Mouse (Mus musculus): Measurements from ENCODE around the gene Lgi4. TPM values are rescaled to one million over a fixed set of nuclear protein-coding genes. Genes with fewer than 3 reads are reported as not detected.

Lgi4 gene
- polyA plus RNA-seq, 1 experiment from 2014 or later, result 0.20 TPM

GRCm38 (mm10) chr7:31057730-31058129 is 1.4 kb upstream of the Lgi4 start:
- H3K27me3 ChIP-seq (replicated peaks; ENCODE audit: insufficient read depth, low read length), result peaks cover 4% of the 10 kb centered on the region
- whole genome bisulfite sequencing, result 67% methylated on average over 5 of the region's 5 CpGs

GRCm38 (mm10) chr7:31058211-31058610 is 931 bp upstream of the Lgi4 start:
- DNase-seq (ENCODE audit: low spot score) (no peak), ATAC-seq (no peak)
- Histone ChIP-seq H3K4me3 (ENCODE audit: low read depth, low read length) (no peak overlapping the region), H3K27ac (ENCODE audit: low read length) (no peak overlapping the region), H3K4me1 (ENCODE audit: insufficient read depth, low read depth, low read length) (no peaks in the 10 kb centered on the region), H3K27me3 (replicated peaks; ENCODE audit: insufficient read depth, low read length) (no peaks in the 10 kb centered on the region; the same call in 1 of the 2 replicates), H3K36me3 (ENCODE audit: insufficient read depth, low read length) (no peaks in the 10 kb centered on the region), H3K4me2 (replicated peaks; ENCODE audit: low read depth, low read length) (no peak overlapping the region), H3K9me3 (ENCODE audit: low read length) (no peaks in the 10 kb centered on the region), H3K9ac (replicated peaks; ENCODE audit: low read depth) (no peak overlapping the region)
- 82% methylated on average over 6 of the region's 6 CpGs for WGBS
- TF ChIP-seq EP300 (IDR thresholded peaks at IDR 0.05) (no peak), CTCF (IDR thresholded peaks at IDR 0.05) (no peak)

More at GRCm38 (mm10) chr7:31057730-31058129, 1.4 kb upstream of the Lgi4 start:
- H3K9ac ChIP-seq (replicated peaks; ENCODE audit: low read depth), result no peak overlapping the region
- no peak for DNase-seq (ENCODE audit: low spot score)
- no peak overlapping the region for H3K4me2 ChIP-seq (replicated peaks; ENCODE audit: low read depth, low read length)
- no peak for ATAC-seq
- no peaks in the 10 kb centered on the region for H3K9me3 ChIP-seq (ENCODE audit: low read length)
- H3K36me3 ChIP-seq (ENCODE audit: insufficient read depth, low read length), result no peaks in the 10 kb centered on the region
- no peaks in the 10 kb centered on the region for H3K4me1 ChIP-seq (ENCODE audit: insufficient read depth, low read depth, low read length)
- TF ChIP-seq EP300 (IDR thresholded peaks at IDR 0.05) (no peak), CTCF (IDR thresholded peaks at IDR 0.05) (no peak)
- no peak overlapping the region for H3K27ac ChIP-seq (ENCODE audit: low read length)
- H3K4me3 ChIP-seq (ENCODE audit: low read depth, low read length), result no peak overlapping the region

- Histone ChIP-seq H3K36me3 (ENCODE audit: insufficient read depth, low read length) (no peaks in the 10 kb centered on the region), H3K27ac (ENCODE audit: low read length) (no peak overlapping the region), H3K4me2 (replicated peaks; ENCODE audit: low read depth, low read length) (no peak overlapping the region), H3K4me3 (ENCODE audit: low read depth, low read length) (no peak overlapping the region), H3K4me1 (ENCODE audit: insufficient read depth, low read depth, low read length) (no peaks in the 10 kb centered on the region), H3K9me3 (ENCODE audit: low read length) (no peaks in the 10 kb centered on the region), H3K27me3 (replicated peaks; ENCODE audit: insufficient read depth, low read length) (no peaks in the 10 kb centered on the region), H3K9ac (replicated peaks; ENCODE audit: low read depth) (no peak overlapping the region)
- TF ChIP-seq EP300 (IDR thresholded peaks at IDR 0.05), result no peak
- TF ChIP-seq CTCF (IDR thresholded peaks at IDR 0.05), result no peak
- DNase-seq (ENCODE audit: low spot score) (no peak), ATAC-seq (no peak)
- WGBS, result 73% methylated on average over 11 of the region's 11 CpGs
Measured at GRCm38 (mm10) chr7:31059919-31060620, 928 bp downstream of the Lgi4 start.

- no peaks in the 10 kb centered on the region for H3K9me3 ChIP-seq (ENCODE audit: low read length)
- no peak for ATAC-seq
- H3K27me3 ChIP-seq (replicated peaks; ENCODE audit: insufficient read depth, low read length), result no peaks in the 10 kb centered on the region
- no peak for DNase-seq (ENCODE audit: low spot score)
- no peak overlapping the region for H3K4me2 ChIP-seq (replicated peaks; ENCODE audit: low read depth, low read length)
- no peak for TF ChIP-seq EP300 (IDR thresholded peaks at IDR 0.05)
- no peak for TF ChIP-seq CTCF (IDR thresholded peaks at IDR 0.05)
- H3K9ac ChIP-seq (replicated peaks; ENCODE audit: low read depth), result no peak overlapping the region
- H3K4me3 ChIP-seq (ENCODE audit: low read depth, low read length), result no peak overlapping the region
- 90% methylated on average over 7 of the region's 7 CpGs for WGBS
- H3K27ac ChIP-seq (ENCODE audit: low read length), result no peak overlapping the region
- no peaks in the 10 kb centered on the region for H3K36me3 ChIP-seq (ENCODE audit: insufficient read depth, low read length)
- no peaks in the 10 kb centered on the region for H3K4me1 ChIP-seq (ENCODE audit: insufficient read depth, low read depth, low read length)
Measured at GRCm38 (mm10) chr7:31060621-31061010, 1.5 kb downstream of the Lgi4 start.

- TF ChIP-seq CTCF (IDR thresholded peaks at IDR 0.05) (no peak), EP300 (IDR thresholded peaks at IDR 0.05) (no peak)
- Histone ChIP-seq H3K4me1 (ENCODE audit: insufficient read depth, low read depth, low read length) (no peaks in the 10 kb centered on the region), H3K4me2 (replicated peaks; ENCODE audit: low read depth, low read length) (no peak overlapping the region), H3K36me3 (ENCODE audit: insufficient read depth, low read length) (no peaks in the 10 kb centered on the region), H3K27me3 (replicated peaks; ENCODE audit: insufficient read depth, low read length) (no peaks in the 10 kb centered on the region), H3K27ac (ENCODE audit: low read length) (no peak overlapping the region), H3K9me3 (ENCODE audit: low read length) (no peaks in the 10 kb centered on the region), H3K9ac (replicated peaks; ENCODE audit: low read depth) (no peak overlapping the region), H3K4me3 (ENCODE audit: low read depth, low read length) (no peak overlapping the region)
- DNase-seq (ENCODE audit: low spot score) (no peak), ATAC-seq (no peak)
- 77% methylated on average over 12 of the region's 12 CpGs for WGBS
Measured at GRCm38 (mm10) chr7:31063074-31063560, 4.0 kb downstream of the Lgi4 start.

GRCm38 (mm10) chr7:31067836-31068235 is 8.7 kb downstream of the Lgi4 start:
- H3K4me1 ChIP-seq (ENCODE audit: insufficient read depth, low read depth, low read length), result no peaks in the 10 kb centered on the region
- no peaks in the 10 kb centered on the region for H3K27me3 ChIP-seq (replicated peaks; ENCODE audit: insufficient read depth, low read length)
- H3K4me3 ChIP-seq (ENCODE audit: low read depth, low read length), result no peak overlapping the region
- WGBS, result 32% methylated on average over 5 of the region's 5 CpGs
- no peak overlapping the region for H3K4me2 ChIP-seq (replicated peaks; ENCODE audit: low read depth, low read length)
- H3K36me3 ChIP-seq (ENCODE audit: insufficient read depth, low read length), result no peaks in the 10 kb centered on the region
- H3K27ac ChIP-seq (ENCODE audit: low read length), result no peak overlapping the region
- TF ChIP-seq EP300 (IDR thresholded peaks at IDR 0.05), result no peak
- ATAC-seq, result peak; percentile 43
- no peak overlapping the region for H3K9ac ChIP-seq (replicated peaks; ENCODE audit: low read depth)
- no peaks in the 10 kb centered on the region for H3K9me3 ChIP-seq (ENCODE audit: low read length)
- DNase-seq (ENCODE audit: low spot score), result peak; percentile 44
